Mouse (Mus musculus): ENCODE measurements around the gene Polg. TPM values are rescaled to one million over a fixed set of nuclear protein-coding genes. Genes with fewer than 3 reads are reported as not detected.

Gene Polg
- 10 to 100 TPM; 30.6 to 34.2 TPM for total RNA-seq (2021)
- long read RNA-seq, experiment 1, full-length matches to known transcripts = 6 of 12 reads
- long read RNA-seq, experiment 1, partial matches to known transcripts = 3 of 12 reads
- long read RNA-seq, experiment 1, other reads (novel, unspliced or antisense) = 3 of 12 reads
- long read RNA-seq, experiment 2, full-length matches to known transcripts = 3 of 13 reads
- long read RNA-seq, experiment 2, partial matches to known transcripts = 9 of 13 reads
- long read RNA-seq, experiment 2, other reads (novel, unspliced or antisense) = 1 of 13 reads

- intact Hi-C loops (cut with DNase I) = loop anchor here (5.0 to 10.0 kb wide), 4 partner anchors 74 to 321 kb away; partner anchors contain the start of genes Abhd2, Fanci and Mfge8
- DNase-seq = peak; percentile 97 to 100
Observed at GRCm38 (mm10) chr7:79466053-79466901, at the start of gene Polg. Polg (minus strand) TSS chr7:79466362.

GRCm38 (mm10) chr7:79515861-79516260 is 49.7 kb upstream of the Polg start:
- intact Hi-C loops (cut with DNase I) = no loop called here

GRCm38 (mm10) chr7:79515221-79515743 is 49.1 kb upstream of the Polg start:
- no peak for DNase-seq
- intact Hi-C loops (cut with DNase I) = no loop called here

More at GRCm38 (mm10) chr7:79515861-79516260, 49.7 kb upstream of the Polg start:
- no peak for DNase-seq

- intact Hi-C loops (cut with DNase I) = no loop called here
- DNase-seq = no peak
Observed at GRCm38 (mm10) chr7:79514361-79514881, 48.3 kb upstream of the Polg start.

GRCm38 (mm10) chr7:79513466-79513865 is 47.3 kb upstream of the Polg start:
- intact Hi-C loops (cut with DNase I) = no loop called here
- no peak for DNase-seq

- no peak for DNase-seq
- intact Hi-C loops (cut with DNase I) = no loop called here
Observed at GRCm38 (mm10) chr7:79512496-79512895, 46.3 kb upstream of the Polg start.

GRCm38 (mm10) chr7:79511656-79512055 is 45.5 kb upstream of the Polg start:
- intact Hi-C loops (cut with DNase I) = no loop called here
- DNase-seq = no peak

GRCm38 (mm10) chr7:79511181-79511580 is 45.0 kb upstream of the Polg start:
- no peak for DNase-seq

GRCm38 (mm10) chr7:79510686-79511085 is 44.5 kb upstream of the Polg start:
- intact Hi-C loops (cut with DNase I) = no loop called here
- no peak for DNase-seq

More at GRCm38 (mm10) chr7:79511181-79511580, 45.0 kb upstream of the Polg start:
- intact Hi-C loops (cut with DNase I) = no loop called here

- intact Hi-C loops (cut with DNase I) = no loop called here
- no peak for DNase-seq
Observed at GRCm38 (mm10) chr7:79509710-79510109, 43.5 kb upstream of the Polg start.

GRCm38 (mm10) chr7:79509235-79509607 is 43.1 kb upstream of the Polg start:
- intact Hi-C loops (cut with DNase I) = no loop called here
- no peak for DNase-seq

GRCm38 (mm10) chr7:79508280-79509234 is 42.4 kb upstream of the Polg start:
- no peak for DNase-seq
- intact Hi-C loops (cut with DNase I) = no loop called here

- DNase-seq = no peak
- intact Hi-C loops (cut with DNase I) = no loop called here
Observed at GRCm38 (mm10) chr7:79507756-79508155, 41.6 kb upstream of the Polg start.

- no peak for DNase-seq
- intact Hi-C loops (cut with DNase I) = no loop called here
Observed at GRCm38 (mm10) chr7:79507101-79507705, 41.0 kb upstream of the Polg start.

GRCm38 (mm10) chr7:79506531-79507090 is 40.4 kb upstream of the Polg start:
- no peak for DNase-seq
- intact Hi-C loops (cut with DNase I) = no loop called here

GRCm38 (mm10) chr7:79505876-79506530 is 39.8 kb upstream of the Polg start:
- intact Hi-C loops (cut with DNase I) = no loop called here
- DNase-seq = no peak

- DNase-seq = no peak
- intact Hi-C loops (cut with DNase I) = no loop called here
Observed at GRCm38 (mm10) chr7:79505376-79505775, 39.2 kb upstream of the Polg start.

GRCm38 (mm10) chr7:79504723-79505122 is 38.6 kb upstream of the Polg start:
- no peak for DNase-seq
- intact Hi-C loops (cut with DNase I) = no loop called here
